Mouse (Mus musculus) CH12.LX (cell line): ENCODE measurements at regions not wholly inside any gene's neighbourhood (a gene's known extent, or its start where the extent isn't known, plus 50 kb on each side); places are given as distances from the start of the nearest gene placed in this dataset.

ENCODE experiments used
- DNase-seq: peaks from one replicate; pipeline ENCODE4 v3.0.0-alpha.2; 2013; ENCODE audit errors: extremely low read depth
- H3K27ac ChIP-seq: 2 replicates; pipeline ENCODE4 v1.5.1; 2012; ENCODE audit warnings: low read depth, mild to moderate bottlenecking, control low read depth, moderate library complexity; ENCODE audit not compliant: insufficient read depth
- H3K27me3 ChIP-seq: replicated peaks from 2 replicates; pipeline ENCODE3; 2012; ENCODE audit warnings: inconsistent platforms
- H3K36me3 ChIP-seq, 2 experiments: replicated peaks in 1 of 2; 2 replicates each; pipeline versions ENCODE3 to v1.6.1; 2012; ENCODE audit warnings: inconsistent platforms in 1 of 2, low read length in 1 of 2, mild to moderate bottlenecking in 1 of 2, mixed read lengths in 1 of 2, moderate library complexity in 1 of 2; ENCODE audit not compliant: control insufficient read depth in 1 of 2, insufficient read depth in 1 of 2
- H3K4me1 ChIP-seq, 2 experiments: 2 replicates each; pipeline ENCODE4 v1.6.1; 2012; ENCODE audit warnings: inconsistent platforms in 1 of 2, moderate library complexity in 1 of 2; ENCODE audit not compliant: insufficient read depth in 2 of 2, control insufficient read depth in 1 of 2
- H3K4me2 ChIP-seq: 2 replicates; pipeline ENCODE4 v1.6.1; 2012; ENCODE audit warnings: low read depth, mild to moderate bottlenecking, control low read depth; ENCODE audit not compliant: poor library complexity, insufficient read depth, severe bottlenecking
- H3K4me3 ChIP-seq, 3 experiments: fragments of 150-350 bp in 1 of 3; sonication (generic) in 1 of 3; replicated peaks in 1 of 3; 2 replicates each; pipeline versions ENCODE3 to v1.5.1; 2011 to 2012; ENCODE audit warnings: low read depth in 2 of 3, low read length in 2 of 3, mild to moderate bottlenecking in 2 of 3, moderate library complexity in 2 of 3, control low read depth in 1 of 3, improper control_type of control experiment in 1 of 3, inconsistent platforms in 1 of 3, mixed read lengths in 1 of 3; ENCODE audit not compliant: poor library complexity in 1 of 3
- H3K79me2 ChIP-seq: replicated peaks from 2 replicates; pipeline ENCODE4 v1.6.1; 2012; ENCODE audit warnings: mild to moderate bottlenecking, moderate library complexity; ENCODE audit not compliant: control insufficient read depth, poor library complexity, insufficient read depth, severe bottlenecking; ENCODE audit errors: extremely low read depth
- H3K9ac ChIP-seq: 2 replicates; pipeline ENCODE4 v1.6.1; 2012; ENCODE audit warnings: low read depth, mild to moderate bottlenecking, control low read depth, moderate library complexity; ENCODE audit not compliant: insufficient read depth
- H3K9me3 ChIP-seq: replicated peaks from 2 replicates; pipeline ENCODE3; 2012; ENCODE audit warnings: low read length, inconsistent platforms, mixed read lengths
- BHLHE40 ChIP-seq: IDR thresholded peaks from 2 replicates; pipeline ENCODE4 v1.6.1; 2011; ENCODE audit warnings: mild to moderate bottlenecking, low read depth, low read length, improper control_type of control experiment
- ELF1 ChIP-seq: IDR thresholded peaks from 2 replicates; pipeline ENCODE4 v1.6.1; 2014; ENCODE audit warnings: low read depth, mild to moderate bottlenecking, inconsistent platforms, low read length, improper control_type of control experiment
- EP300 ChIP-seq: IDR thresholded peaks from 2 replicates; pipeline ENCODE4 v1.6.1; 2011; ENCODE audit warnings: low read length, improper control_type of control experiment
- ETS1 ChIP-seq: conservative IDR thresholded peaks from 2 replicates; pipeline ENCODE4 v1.6.1; 2012; ENCODE audit warnings: low read depth, mild to moderate bottlenecking, inconsistent platforms, low read length, improper control_type of control experiment, moderate library complexity
- HCFC1 ChIP-seq: IDR thresholded peaks from 2 replicates; pipeline ENCODE4 v1.6.1; 2012; ENCODE audit warnings: low read depth, mild to moderate bottlenecking, inconsistent platforms, low read length, improper control_type of control experiment
- IRF4 ChIP-seq: IDR thresholded peaks from 2 replicates; pipeline ENCODE4 v1.6.1; 2014; ENCODE audit warnings: low read depth, mild to moderate bottlenecking, inconsistent platforms, low read length, improper control_type of control experiment
- JUND ChIP-seq: conservative IDR thresholded peaks from 2 replicates; pipeline ENCODE4 v1.6.1; 2011; ENCODE audit warnings: low read depth, low read length, improper control_type of control experiment
- NELFE ChIP-seq: IDR thresholded peaks from 2 replicates; pipeline ENCODE4 v1.6.1; 2011; ENCODE audit warnings: low read depth, low read length, improper control_type of control experiment
- SMC3 ChIP-seq: IDR thresholded peaks from 2 replicates; pipeline ENCODE4 v1.6.1; 2011; ENCODE audit warnings: low read depth, low read length, improper control_type of control experiment
- TBP ChIP-seq: conservative IDR thresholded peaks from 2 replicates; pipeline ENCODE4 v1.6.1; 2011; ENCODE audit warnings: low read depth, low read length, improper control_type of control experiment
- TCF12 ChIP-seq: IDR thresholded peaks from 2 replicates; pipeline ENCODE4 v1.6.1; 2014; ENCODE audit warnings: low read depth, mild to moderate bottlenecking, inconsistent platforms, low read length, improper control_type of control experiment
- USF1 ChIP-seq: IDR thresholded peaks from 2 replicates; pipeline ENCODE4 v1.6.1; 2014; ENCODE audit warnings: low read depth, mild to moderate bottlenecking, inconsistent platforms, low read length, improper control_type of control experiment
- USF2 ChIP-seq: conservative IDR thresholded peaks from 2 replicates; pipeline ENCODE4 v1.6.1; 2011; ENCODE audit warnings: low read depth, low read length, improper control_type of control experiment
- ZC3H11A ChIP-seq: IDR thresholded peaks from 2 replicates; pipeline ENCODE4 v1.6.1; 2012; ENCODE audit warnings: low read depth, mild to moderate bottlenecking, inconsistent platforms, low read length, improper control_type of control experiment
- dilution Hi-C: fragments of 300-500 bp; cut with MboI; formaldehyde crosslinking; loops from 2 replicates; pipeline ENCODE4 v1.14.3; 2020; ENCODE audit warnings: low sequenced_read_pairs; ENCODE audit not compliant: extremely low pct_unique_long_range_greater_than_20kb, extremely low pct_ligation_motif_present
- in situ Hi-C: fragments of 300-500 bp; cut with MboI; formaldehyde crosslinking; loops from 3 replicates; pipeline ENCODE4 v1.14.3; 2019; ENCODE audit warnings: low sequenced_read_pairs, low pct_ligation_motif_present, low pct_unique_long_range_greater_than_20kb, mixed read lengths

DNA sequence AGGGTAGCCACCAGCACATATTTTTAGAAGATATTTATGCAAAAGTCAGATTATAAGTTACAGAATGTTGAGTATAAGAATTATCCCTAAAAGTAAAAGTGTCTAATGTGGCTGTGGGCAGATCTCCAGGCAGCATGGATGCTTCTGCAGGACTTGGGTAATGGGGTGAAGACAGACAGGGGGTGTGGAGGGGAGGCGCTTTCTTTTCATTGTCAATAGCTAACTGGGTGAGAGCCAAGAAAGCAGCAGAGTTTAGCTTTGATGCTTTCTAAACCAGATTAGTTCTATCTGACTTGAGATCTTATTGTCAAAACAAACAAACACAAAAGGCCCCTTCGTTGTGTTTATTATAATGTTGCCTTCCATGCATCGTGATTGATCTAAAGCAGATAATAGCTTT lies 95.7 kb downstream of the Ankrd50 start:
- H3K9me3 ChIP-seq: peaks cover 2% of the 10 kb centered on the region
- dilution Hi-C loops: no loop called here

DNA sequence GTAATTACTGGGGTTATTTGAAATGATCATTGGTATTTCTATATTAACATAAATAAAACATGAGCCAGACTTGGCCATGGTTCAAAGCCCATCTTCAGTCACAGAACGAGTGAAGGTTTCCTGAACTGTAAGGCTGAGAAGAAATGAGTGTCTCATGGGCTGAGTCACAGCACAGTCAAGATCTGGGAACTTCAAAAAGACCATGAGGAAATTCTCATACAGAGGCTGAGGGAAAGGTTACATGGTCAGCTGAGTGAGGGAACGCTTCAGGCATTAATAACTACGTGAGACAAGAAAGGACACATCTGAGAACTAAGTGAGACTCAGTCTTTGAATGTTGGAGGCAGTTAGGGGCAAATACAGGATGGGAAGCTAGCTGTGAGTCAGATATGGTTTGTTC lies 101.9 kb downstream of the Ankrd50 start:
- no peak overlapping the region for H3K4me2 ChIP-seq
- no peaks in the 10 kb centered on the region for H3K79me2 ChIP-seq
- TF ChIP-seq ELF1: no peak
- no peak for TF ChIP-seq SMC3
- TF ChIP-seq, all 38 proteins: peak for 0
- H3K27ac ChIP-seq: no peak overlapping the region
- H3K4me1 ChIP-seq: no peaks in the 10 kb centered on the region
- H3K27me3 ChIP-seq: no peaks in the 10 kb centered on the region
- in situ Hi-C loops: no loop called here
- no peak for DNase-seq
- H3K9me3 ChIP-seq: peaks cover 2% of the 10 kb centered on the region
- H3K9ac ChIP-seq: no peak overlapping the region
- dilution Hi-C loops: no loop called here
- no peaks in the 10 kb centered on the region for H3K36me3 ChIP-seq
- no peak overlapping the region for H3K4me3 ChIP-seq

More for the DNA sequence above, 95.7 kb downstream of the Ankrd50 start:
- H3K9ac ChIP-seq: no peak overlapping the region
- DNase-seq: no peak
- H3K79me2 ChIP-seq: no peaks in the 10 kb centered on the region
- no peaks in the 10 kb centered on the region for H3K36me3 ChIP-seq
- no peak overlapping the region for H3K4me3 ChIP-seq
- TF ChIP-seq HCFC1 (no peak), EP300 (no peak), USF1 (no peak), JUND (no peak)
- H3K4me2 ChIP-seq: no peak overlapping the region
- no peaks in the 10 kb centered on the region for H3K27me3 ChIP-seq
- in situ Hi-C loops: no loop called here
- H3K4me1 ChIP-seq: no peaks in the 10 kb centered on the region
- no peak overlapping the region for H3K27ac ChIP-seq

DNA sequence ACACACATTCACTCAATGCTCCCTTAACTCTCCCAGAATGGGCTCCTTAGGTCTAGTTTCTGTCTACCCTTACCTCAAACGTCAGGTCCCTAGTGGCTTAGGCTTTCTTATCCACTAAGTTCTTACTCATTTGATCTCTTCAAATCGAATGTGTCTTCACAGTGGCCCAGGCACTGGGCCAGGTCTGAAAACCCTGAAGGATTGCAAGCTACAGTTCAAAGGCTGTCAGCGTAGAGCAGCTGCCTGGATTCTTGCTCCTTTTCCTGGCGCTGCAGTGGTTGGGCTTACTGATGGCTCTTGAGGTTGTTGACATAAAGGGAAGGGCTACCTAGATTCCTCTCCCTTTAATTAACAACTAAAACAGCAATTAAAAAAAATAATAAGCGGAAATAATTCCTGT lies 103.0 kb downstream of the Ankrd50 start:
- TF ChIP-seq ZC3H11A (no peak), IRF4 (no peak), USF1 (no peak), ETS1 (no peak), USF2 (no peak), TBP (no peak), TCF12 (no peak), BHLHE40 (no peak), NELFE (no peak)
- dilution Hi-C loops (no loop called here), in situ Hi-C loops (no loop called here)
- H3K36me3 ChIP-seq: no peaks in the 10 kb centered on the region
- no peaks in the 10 kb centered on the region for H3K4me1 ChIP-seq
- H3K9me3 ChIP-seq: no peaks in the 10 kb centered on the region
- no peak overlapping the region for H3K4me2 ChIP-seq
- H3K27ac ChIP-seq: no peak overlapping the region
- H3K27me3 ChIP-seq: no peaks in the 10 kb centered on the region
- no peaks in the 10 kb centered on the region for H3K79me2 ChIP-seq
- DNase-seq: no peak
- no peak overlapping the region for H3K4me3 ChIP-seq
- H3K9ac ChIP-seq: no peak overlapping the region
